Mouse (Mus musculus): ENCODE measurements at regions not wholly inside any gene's neighbourhood (a gene's known extent, or its start where the extent isn't known, plus 50 kb on each side); places are given as distances from the start of the nearest gene placed in this dataset.

DNA sequence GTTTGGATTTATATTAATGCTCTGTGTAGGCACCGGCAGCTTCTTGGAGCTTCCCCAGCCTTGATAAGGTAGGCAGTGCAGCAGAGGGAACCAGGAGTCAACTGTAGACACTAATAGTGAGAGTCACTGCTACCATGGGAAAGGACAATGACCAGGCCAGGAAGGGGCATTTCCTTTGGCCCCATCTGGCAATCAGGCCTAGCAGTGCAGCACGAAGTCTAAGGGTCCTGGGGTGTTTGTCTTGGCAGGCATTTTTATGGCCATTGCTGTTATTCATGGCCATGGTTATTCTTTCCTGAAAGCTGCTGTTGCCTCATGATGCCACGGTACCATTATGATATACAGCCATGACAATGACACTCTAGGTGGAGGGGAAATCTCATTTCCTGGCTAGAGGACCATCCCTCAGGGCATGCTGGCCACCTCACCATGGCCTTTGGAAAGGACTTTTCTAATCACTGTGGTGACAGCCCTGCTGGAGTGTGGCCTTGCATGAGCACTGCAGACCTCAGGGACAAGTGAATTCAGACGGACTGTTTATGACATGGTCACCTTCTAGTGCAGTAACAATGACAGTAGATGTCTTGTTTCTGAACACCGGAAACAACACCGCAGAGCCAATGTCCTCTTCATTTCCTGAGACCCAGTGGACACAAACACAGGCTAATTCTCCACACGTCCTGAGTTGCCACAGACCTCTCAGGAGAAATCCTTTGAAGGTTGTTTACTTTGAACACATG lies 111.8 kb upstream of the Gm3448 start:
- intact Hi-C loops (cut with DNase I): no loop called here
- DNase-seq (ENCODE audit: extremely low spot score in 1 of 2, low spot score in 2 of 2): no peak

DNA sequence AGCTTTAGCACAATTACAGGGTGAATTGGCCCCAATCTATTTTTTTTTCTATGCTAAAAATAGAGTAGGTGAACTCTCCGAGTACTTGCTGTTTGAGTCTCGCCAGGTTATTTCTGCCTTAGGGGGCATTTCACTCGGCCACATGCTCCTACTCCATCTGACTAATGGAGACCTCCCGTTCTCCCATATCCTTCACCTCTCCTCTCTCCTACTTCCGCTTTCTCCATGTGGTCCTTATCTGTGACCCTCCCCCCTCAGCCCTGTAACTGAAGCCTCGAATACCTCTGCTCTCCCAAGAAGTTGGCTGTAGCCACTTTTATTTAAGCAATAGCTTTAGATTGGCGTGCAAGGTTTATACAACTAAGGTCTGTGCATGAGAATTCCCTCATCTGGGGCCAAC lies 111.1 kb upstream of the Gm3448 start:
- no peak for DNase-seq (ENCODE audit: extremely low spot score in 1 of 2, low spot score in 2 of 2)
- intact Hi-C loops (cut with DNase I): no loop called here

DNA sequence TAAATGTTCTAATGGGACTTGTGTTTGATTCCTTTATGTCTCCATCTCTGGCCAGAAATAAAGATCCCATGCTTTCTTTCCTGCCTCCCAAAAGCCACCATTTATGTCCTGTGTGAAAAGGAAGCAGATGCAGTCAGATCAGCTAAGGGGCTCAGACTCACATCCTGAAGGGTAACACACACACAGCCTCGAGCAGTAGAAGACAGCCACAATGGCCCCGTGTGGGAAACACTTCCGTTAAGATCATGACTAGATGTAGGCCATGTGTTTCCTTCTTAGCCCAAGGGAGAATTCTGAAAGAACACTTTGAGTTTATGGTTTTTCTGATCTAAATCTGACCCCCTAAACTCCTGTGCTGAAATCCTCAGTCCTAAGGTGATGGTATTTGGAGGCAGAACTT lies 110.4 kb upstream of the Gm3448 start:
- intact Hi-C loops (cut with DNase I): no loop called here

DNA sequence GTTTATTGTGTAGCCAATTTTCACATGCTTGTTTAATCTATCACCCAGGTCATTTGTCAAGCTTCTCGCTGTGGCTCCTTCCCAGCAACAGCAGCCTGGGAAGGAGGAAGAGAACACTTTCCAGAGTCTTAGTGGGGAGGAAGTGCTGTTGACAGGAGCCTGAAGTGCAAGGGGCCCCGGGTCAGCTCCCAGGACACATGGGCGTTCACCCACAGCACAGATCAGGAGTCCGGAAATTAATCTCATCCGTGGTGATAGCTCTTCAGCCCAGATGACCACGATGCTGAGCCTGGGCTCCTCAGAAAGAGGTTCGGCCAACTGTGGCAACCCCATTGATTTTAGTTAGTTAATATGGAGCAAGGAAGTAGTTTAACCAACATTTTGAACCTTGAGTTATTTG lies 105.3 kb upstream of the Gm3448 start:
- no peak for DNase-seq (ENCODE audit: extremely low spot score in 1 of 2, low spot score in 2 of 2)
- intact Hi-C loops (cut with DNase I): no loop called here

More for the DNA sequence above, 110.4 kb upstream of the Gm3448 start:
- DNase-seq (ENCODE audit: extremely low spot score in 1 of 2, low spot score in 2 of 2): no peak

DNA sequence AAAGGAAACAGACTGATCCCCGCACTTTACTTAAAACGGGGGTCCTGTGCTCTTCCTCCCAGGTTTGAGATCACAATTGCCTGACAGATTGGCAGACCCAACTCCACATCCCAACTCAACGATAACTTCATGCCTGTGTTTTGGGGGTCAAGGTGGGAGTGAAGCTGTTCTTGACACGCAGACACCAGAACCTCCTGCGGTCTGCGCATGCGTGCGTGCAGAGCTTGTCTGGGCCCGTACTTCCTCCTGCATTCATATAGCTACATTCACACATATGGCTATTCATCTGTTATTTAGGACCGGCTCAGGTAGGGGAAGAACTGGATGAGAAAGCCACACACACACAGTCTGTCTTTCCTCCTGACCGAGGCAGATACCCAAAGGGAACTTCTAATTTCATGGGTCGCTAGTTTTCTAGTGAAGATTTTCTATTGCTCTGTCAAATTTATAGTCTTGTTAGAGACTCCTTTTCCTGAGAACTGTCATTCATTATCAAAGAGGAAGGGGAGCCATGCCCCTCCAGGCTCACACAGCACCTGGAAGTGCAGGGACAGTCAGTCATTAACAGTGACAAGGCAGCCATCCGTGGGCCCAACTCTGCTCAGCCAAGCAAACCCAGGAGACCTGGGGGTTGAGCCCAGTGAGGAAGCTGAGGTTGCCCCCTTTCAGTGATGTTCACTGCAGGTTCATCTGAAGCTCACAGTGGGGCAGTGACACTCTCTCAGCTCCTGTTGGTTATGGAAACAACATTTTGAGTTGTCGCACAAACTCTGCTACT lies 104.0 kb upstream of the Gm3448 start:
- intact Hi-C loops (cut with DNase I): no loop called here
- no peak for DNase-seq (ENCODE audit: extremely low spot score in 1 of 2, low spot score in 2 of 2)

DNA sequence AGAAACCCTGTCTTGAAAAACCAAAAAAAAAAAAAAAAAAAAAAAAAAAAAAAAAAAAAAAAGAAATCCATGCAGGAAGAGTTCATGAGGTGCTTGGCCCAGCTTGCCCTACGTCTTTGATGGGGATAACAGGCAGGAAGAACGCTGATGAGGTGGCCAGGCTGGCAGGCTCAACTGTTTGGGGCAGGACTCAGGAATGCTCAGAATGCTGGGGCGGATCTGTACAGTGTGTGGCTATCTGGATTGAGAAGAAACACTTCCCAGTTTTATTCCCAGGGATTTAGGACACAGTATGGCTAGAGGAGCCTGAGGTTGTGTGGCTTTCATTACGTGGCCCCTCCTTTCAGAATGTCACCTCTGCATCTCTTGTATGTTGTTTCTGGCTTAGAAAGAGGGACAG lies 99.1 kb upstream of the Gm3448 start:
- DNase-seq (ENCODE audit: extremely low spot score in 1 of 2, low spot score in 2 of 2): no peak
- intact Hi-C loops (cut with DNase I): no loop called here
